Mouse (Mus musculus): ENCODE measurements around the gene Dab2ip. TPM values are rescaled to one million over a fixed set of nuclear protein-coding genes. Genes with fewer than 3 reads are reported as not detected.

Dab2ip gene
- polyA plus RNA-seq, 1 experiment from 2014 or later = 52.3 TPM

GRCm38 (mm10) chr2:35649708-35650107 lies 91.6 kb downstream of the Dab2ip start:
- no peaks in the 10 kb centered on the region for H3K27me3 ChIP-seq
- H3K4me2 ChIP-seq (replicated peaks) = no peak overlapping the region
- peak; percentile 55; the same call in 1 of the 2 replicates for ATAC-seq (ENCODE audit: low FRiP score, low read depth)
- H3K4me1 ChIP-seq = peaks cover 30% of the 10 kb centered on the region
- H3K27ac ChIP-seq = no peak overlapping the region
- no peaks in the 10 kb centered on the region for H3K9me3 ChIP-seq
- H3K9ac ChIP-seq = no peak overlapping the region
- no peak overlapping the region for H3K4me3 ChIP-seq
- peaks cover 24% of the 10 kb centered on the region for H3K36me3 ChIP-seq
- WGBS = 38% methylated on average over 4 of the region's 4 CpGs

- 43% methylated on average over 6 of the region's 6 CpGs for WGBS
- peak; percentile 14; the same call in 1 of the 2 replicates for ATAC-seq (ENCODE audit: low FRiP score, low read depth)
These were observed 93.2 kb downstream of the Dab2ip start for GRCm38 (mm10) chr2:35651297-35651731.

DNA sequence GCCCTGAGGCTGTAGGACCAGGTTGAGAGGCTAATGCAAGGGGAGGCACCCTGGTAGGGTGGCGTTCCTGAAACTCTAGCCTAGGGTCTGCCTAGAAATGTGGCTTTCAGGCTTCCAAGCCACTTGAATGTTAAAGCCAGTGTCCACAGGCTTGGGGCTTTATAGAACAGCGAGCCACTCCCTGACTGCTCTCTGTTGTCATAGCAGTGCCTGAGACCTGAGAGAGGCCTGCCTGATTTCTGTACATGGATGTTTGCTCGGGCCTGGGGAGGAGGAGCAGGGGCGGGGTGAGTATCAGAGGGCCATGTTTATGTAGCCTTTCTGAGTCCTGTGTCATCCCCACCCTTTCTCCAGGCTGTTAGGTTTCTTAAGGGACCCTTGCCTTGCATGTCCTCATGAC lies 94.9 kb downstream of the Dab2ip start:
- WGBS = 77% methylated on average over 4 of the region's 4 CpGs
- Histone ChIP-seq H3K4me2 (replicated peaks) (no peak overlapping the region), H3K9ac (no peak overlapping the region), H3K36me3 (no peaks in the 10 kb centered on the region), H3K4me3 (no peak overlapping the region), H3K27ac (no peak overlapping the region), H3K4me1 (peaks cover 63% of the 10 kb centered on the region), H3K27me3 (no peaks in the 10 kb centered on the region), H3K9me3 (no peaks in the 10 kb centered on the region)
- no peak for ATAC-seq (ENCODE audit: low FRiP score, low read depth)

More at GRCm38 (mm10) chr2:35651297-35651731, 93.2 kb downstream of the Dab2ip start:
- H3K4me3 ChIP-seq = no peak overlapping the region
- no peak overlapping the region for H3K27ac ChIP-seq
- H3K9me3 ChIP-seq = no peaks in the 10 kb centered on the region
- peaks cover 46% of the 10 kb centered on the region for H3K4me1 ChIP-seq
- H3K9ac ChIP-seq = no peak overlapping the region
- H3K36me3 ChIP-seq = peaks cover 11% of the 10 kb centered on the region
- H3K27me3 ChIP-seq = no peaks in the 10 kb centered on the region
- H3K4me2 ChIP-seq (replicated peaks) = no peak overlapping the region

DNA sequence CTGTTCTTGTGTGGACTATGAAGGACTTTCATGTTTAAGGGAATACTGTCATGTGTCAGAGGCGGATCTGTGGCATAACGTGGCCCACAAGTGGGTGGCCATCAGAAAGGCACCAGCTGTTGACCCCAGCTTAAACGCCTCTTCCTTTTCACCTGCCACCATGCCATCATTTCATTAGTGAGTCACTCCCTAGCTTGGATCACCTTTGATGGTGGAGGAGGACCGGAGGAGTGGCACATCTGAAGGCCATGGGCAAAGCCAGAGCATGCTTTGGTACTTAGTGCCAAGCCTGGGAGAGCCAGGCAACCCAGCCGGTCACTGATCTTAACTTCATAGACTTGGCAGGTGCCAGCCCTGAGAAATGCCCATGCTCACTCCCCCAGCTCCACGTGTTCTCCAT lies 96.7 kb downstream of the Dab2ip start:
- no peaks in the 10 kb centered on the region for H3K9me3 ChIP-seq
- no peaks in the 10 kb centered on the region for H3K27me3 ChIP-seq
- ATAC-seq (ENCODE audit: low FRiP score, low read depth) = no peak
- no peak overlapping the region for H3K27ac ChIP-seq
- no peak overlapping the region for H3K4me3 ChIP-seq
- H3K36me3 ChIP-seq = no peaks in the 10 kb centered on the region
- 86% methylated on average over 6 of the region's 6 CpGs for WGBS
- peaks cover 66% of the 10 kb centered on the region for H3K4me1 ChIP-seq
- no peak overlapping the region for H3K9ac ChIP-seq
- H3K4me2 ChIP-seq (replicated peaks) = no peak overlapping the region

DNA sequence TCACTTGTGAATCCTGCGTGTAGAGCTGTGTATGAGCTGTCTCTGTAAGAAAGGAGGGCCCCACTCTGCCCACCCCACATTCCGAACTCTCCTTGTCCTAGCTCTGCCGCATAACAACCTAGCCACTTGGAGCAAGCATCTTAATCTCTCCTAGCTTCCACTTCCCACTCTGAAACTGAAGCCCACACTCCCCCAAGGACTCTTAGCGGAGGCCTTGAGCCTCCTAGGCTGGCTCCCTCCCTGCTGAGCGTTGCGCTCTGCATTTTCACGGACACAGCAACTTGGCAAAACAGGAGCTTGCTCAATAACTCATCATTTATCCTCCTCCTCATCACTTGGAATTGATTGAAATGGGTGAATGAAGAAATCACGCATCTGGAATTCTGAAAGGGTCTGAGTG lies 97.9 kb downstream of the Dab2ip start:
- H3K4me2 ChIP-seq (replicated peaks) = no peak overlapping the region
- H3K9me3 ChIP-seq = no peaks in the 10 kb centered on the region
- H3K27me3 ChIP-seq = no peaks in the 10 kb centered on the region
- H3K27ac ChIP-seq = peak overlapping the region; percentile 33; the same call in 1 of the 2 replicates
- 44% methylated on average over 8 of the region's 8 CpGs for WGBS
- no peak overlapping the region for H3K4me3 ChIP-seq
- H3K4me1 ChIP-seq = peaks cover 63% of the 10 kb centered on the region
- H3K36me3 ChIP-seq = no peaks in the 10 kb centered on the region
- no peak for ATAC-seq (ENCODE audit: low FRiP score, low read depth)
- H3K9ac ChIP-seq = 0 out of 2 replicates have a peak overlapping the region, but pooled peaks have one; percentile 5

DNA sequence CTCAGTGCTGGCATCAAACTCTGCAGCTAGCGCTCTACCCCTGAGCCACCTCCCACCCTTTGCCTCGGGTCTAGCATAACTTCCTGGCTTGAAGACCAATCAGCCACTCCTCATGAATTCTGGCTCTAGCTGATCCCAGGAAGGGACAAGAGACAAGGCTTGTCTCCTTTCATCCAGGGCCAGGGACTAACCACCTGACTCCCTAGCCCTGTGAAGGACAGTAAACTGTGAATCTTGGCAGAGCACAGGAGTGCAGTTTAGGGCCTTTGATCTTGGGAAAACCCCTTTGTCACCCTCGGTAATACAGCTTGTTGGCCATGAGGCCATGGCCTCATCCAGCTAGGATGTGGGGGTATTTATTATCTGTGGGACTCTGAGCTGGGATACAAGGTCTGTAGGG lies 100.2 kb downstream of the Dab2ip start:
- no peaks in the 10 kb centered on the region for H3K36me3 ChIP-seq
- no peak overlapping the region for H3K4me2 ChIP-seq (replicated peaks)
- no peak for ATAC-seq (ENCODE audit: low FRiP score, low read depth)
- no peak overlapping the region for H3K4me3 ChIP-seq
- no peaks in the 10 kb centered on the region for H3K27me3 ChIP-seq
- no peaks in the 10 kb centered on the region for H3K9me3 ChIP-seq
- WGBS = 43% methylated on average over 3 of the region's 3 CpGs
- peaks cover 64% of the 10 kb centered on the region for H3K4me1 ChIP-seq
- H3K27ac ChIP-seq = no peak overlapping the region; the same call in 1 of the 2 replicates
- no peak overlapping the region for H3K9ac ChIP-seq

- Histone ChIP-seq H3K27ac (no peak overlapping the region), H3K9ac (no peak overlapping the region), H3K27me3 (no peaks in the 10 kb centered on the region), H3K9me3 (no peaks in the 10 kb centered on the region), H3K4me1 (peaks cover 78% of the 10 kb centered on the region), H3K36me3 (peaks cover 3% of the 10 kb centered on the region; the same call in 1 of the 2 replicates), H3K4me3 (no peak overlapping the region), H3K4me2 (replicated peaks) (no peak overlapping the region)
- ATAC-seq (ENCODE audit: low FRiP score, low read depth) = no peak
- 84% methylated on average over 5 of the region's 5 CpGs for WGBS
These were observed 101.6 kb downstream of the Dab2ip start for GRCm38 (mm10) chr2:35659578-35660194.

GRCm38 (mm10) chr2:35660953-35661374 lies 102.9 kb downstream of the Dab2ip start:
- Histone ChIP-seq H3K4me2 (replicated peaks) (peak overlapping the region; percentile 89), H3K27me3 (no peaks in the 10 kb centered on the region), H3K9ac (peak overlapping the region; percentile 93), H3K36me3 (peaks cover 6% of the 10 kb centered on the region; the same call in 1 of the 2 replicates), H3K9me3 (no peaks in the 10 kb centered on the region), H3K4me3 (peak overlapping the region; percentile 89), H3K4me1 (peaks cover 77% of the 10 kb centered on the region), H3K27ac (0 out of 2 replicates have a peak overlapping the region, but pooled peaks have one; percentile 22)
- peak; percentile 75 for ATAC-seq (ENCODE audit: low FRiP score, low read depth)
- under 1% methylated on average over 28 of the region's 47 CpGs for WGBS

GRCm38 (mm10) chr2:35661454-35662000 lies 103.5 kb downstream of the Dab2ip start:
- Histone ChIP-seq H3K27ac (peak overlapping the region; percentile 84), H3K9ac (peak overlapping the region; percentile 93), H3K9me3 (no peaks in the 10 kb centered on the region), H3K4me2 (replicated peaks) (peak overlapping the region; percentile 89), H3K4me3 (peak overlapping the region; percentile 89), H3K36me3 (peaks cover 6% of the 10 kb centered on the region; the same call in 1 of the 2 replicates), H3K4me1 (peaks cover 77% of the 10 kb centered on the region), H3K27me3 (no peaks in the 10 kb centered on the region)
- ATAC-seq (ENCODE audit: low FRiP score, low read depth) = peak; percentile 30
- under 1% methylated on average over 49 of the region's 51 CpGs for WGBS

DNA sequence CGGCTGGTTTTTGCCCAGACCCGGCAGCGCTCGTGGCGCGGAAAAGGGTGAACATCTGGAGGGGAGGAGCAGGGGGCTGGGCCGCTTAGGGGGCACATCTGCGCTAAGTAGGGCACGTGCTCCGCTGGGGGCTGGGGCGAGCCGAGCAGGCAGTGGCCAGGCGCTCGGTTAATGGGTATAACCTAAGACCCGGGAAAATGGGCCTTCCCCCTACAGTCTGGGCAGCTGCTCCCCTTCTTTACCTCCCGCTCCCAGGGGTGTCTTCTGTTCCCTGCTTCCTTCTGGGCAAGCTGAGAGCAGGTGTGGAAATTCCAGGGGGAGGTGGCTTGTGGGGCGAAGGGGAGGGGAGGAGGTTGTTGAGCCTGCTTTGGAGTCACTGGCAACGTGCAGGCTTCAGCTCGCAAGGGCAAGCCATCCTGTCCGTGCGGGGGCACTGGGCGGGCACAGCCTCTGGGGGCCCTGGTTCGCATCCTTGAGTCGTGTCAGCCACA lies 104.0 kb downstream of the Dab2ip start:
- under 1% methylated on average over 24 of the region's 24 CpGs for WGBS
- H3K27ac ChIP-seq = peak overlapping the region; percentile 84
- peaks cover 76% of the 10 kb centered on the region for H3K4me1 ChIP-seq
- no peaks in the 10 kb centered on the region for H3K27me3 ChIP-seq
- peak overlapping the region; percentile 93 for H3K9ac ChIP-seq
- H3K36me3 ChIP-seq = peaks cover 6% of the 10 kb centered on the region; the same call in 1 of the 2 replicates
- peak; percentile 70 for ATAC-seq (ENCODE audit: low FRiP score, low read depth)
- H3K4me3 ChIP-seq = peak overlapping the region; percentile 89
- no peaks in the 10 kb centered on the region for H3K9me3 ChIP-seq
- peak overlapping the region; percentile 89 for H3K4me2 ChIP-seq (replicated peaks)

DNA sequence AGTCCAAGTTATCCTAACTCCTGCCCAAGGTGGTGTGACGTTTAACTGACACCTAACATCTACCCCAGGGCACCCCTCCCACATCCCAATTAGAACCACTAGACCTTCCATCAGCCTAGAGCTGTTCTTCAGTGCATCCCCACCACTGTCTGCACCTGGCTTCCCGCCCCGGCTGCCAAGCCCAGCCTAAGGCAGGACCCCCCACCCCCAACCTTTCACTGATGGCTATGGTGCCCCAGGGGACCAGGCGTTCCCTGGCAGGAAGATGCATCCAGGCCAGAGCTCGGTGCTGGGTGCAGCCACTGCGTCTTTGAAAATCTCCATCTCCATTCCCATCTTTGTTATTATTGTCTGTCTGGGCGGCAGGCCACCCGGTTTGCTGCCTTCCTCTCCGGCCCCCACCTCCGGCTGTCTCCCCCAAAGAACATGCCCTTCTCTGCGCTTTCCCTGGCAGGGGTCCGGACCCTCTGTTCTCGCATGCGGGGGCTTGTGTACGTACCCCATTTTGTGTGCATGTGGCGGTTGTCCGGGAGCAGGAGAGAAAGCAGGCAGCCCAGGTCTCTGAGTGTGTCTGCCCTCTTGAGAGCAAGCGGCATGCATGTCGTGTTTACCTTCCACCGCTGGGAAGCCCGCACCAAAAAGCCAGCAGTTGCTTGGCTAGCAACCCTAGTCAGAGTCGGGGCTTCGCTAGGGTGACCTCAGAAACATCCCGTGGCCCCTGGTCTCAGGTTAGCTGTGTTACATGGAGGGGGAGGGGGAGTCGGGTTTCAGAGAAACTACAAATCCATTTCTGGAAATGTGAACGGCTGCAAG lies 104.9 kb downstream of the Dab2ip start:
- H3K27ac ChIP-seq = no peak overlapping the region; the same call in 1 of the 2 replicates
- peak overlapping the region; percentile 89 for H3K4me2 ChIP-seq (replicated peaks)
- H3K27me3 ChIP-seq = no peaks in the 10 kb centered on the region
- peaks cover 12% of the 10 kb centered on the region for H3K36me3 ChIP-seq
- ATAC-seq (ENCODE audit: low FRiP score, low read depth) = no peak
- peak overlapping the region; percentile 93 for H3K9ac ChIP-seq
- peak overlapping the region; percentile 89 for H3K4me3 ChIP-seq
- 13% methylated on average over 26 of the region's 26 CpGs for WGBS
- peaks cover 74% of the 10 kb centered on the region for H3K4me1 ChIP-seq
- H3K9me3 ChIP-seq = no peaks in the 10 kb centered on the region

DNA sequence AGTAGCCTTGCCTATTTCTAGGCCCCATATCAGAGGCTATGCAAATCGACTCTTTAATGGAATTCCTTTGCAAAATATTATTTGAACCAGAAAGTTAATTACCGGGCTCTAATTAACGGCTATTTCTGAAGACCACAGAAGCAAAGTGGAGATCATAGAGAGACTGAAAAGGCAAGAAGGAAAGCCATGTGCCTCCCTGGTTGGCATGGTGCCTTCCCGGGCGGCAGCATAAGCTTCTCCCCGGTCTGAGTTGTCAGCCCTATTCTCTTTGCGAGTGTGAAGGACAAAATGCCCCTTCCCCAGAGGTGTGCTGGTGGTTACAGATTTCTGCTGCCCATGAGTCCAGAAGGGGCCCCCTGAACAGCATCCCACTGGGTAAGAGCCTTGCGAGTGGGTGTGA lies 109.7 kb downstream of the Dab2ip start:
- H3K4me3 ChIP-seq = no peak overlapping the region
- WGBS = 75% methylated on average over 8 of the region's 8 CpGs
- peaks cover 14% of the 10 kb centered on the region for H3K36me3 ChIP-seq
- H3K4me1 ChIP-seq = peaks cover 97% of the 10 kb centered on the region
- H3K9ac ChIP-seq = no peak overlapping the region; the same call in 1 of the 2 replicates
- H3K9me3 ChIP-seq = no peaks in the 10 kb centered on the region
- H3K4me2 ChIP-seq (replicated peaks) = no peak overlapping the region
- no peaks in the 10 kb centered on the region for H3K27me3 ChIP-seq
- ATAC-seq (ENCODE audit: low FRiP score, low read depth) = no peak
- H3K27ac ChIP-seq = no peak overlapping the region
